Mouse (Mus musculus) cortical plate, adult 2 months (tissue): Measurements from ENCODE around the gene Ugt1a6a. TPM values are rescaled to one million over a fixed set of nuclear protein-coding genes. Genes with fewer than 3 reads are reported as not detected.

ENCODE experiments used
- H3K27ac ChIP-seq: fragments of 200-500 bp; 2 replicates; pipeline ENCODE4 v1.5.1; 2012; ENCODE audit warnings: low read length, control low read depth, inconsistent platforms; ENCODE audit not compliant: insufficient read depth
- H3K4me1 ChIP-seq: fragments of 200-500 bp; 2 replicates; pipeline ENCODE4 v1.6.1; 2011; ENCODE audit warnings: low read length; ENCODE audit not compliant: control insufficient read depth, insufficient read depth
- H3K4me3 ChIP-seq: fragments of 200-500 bp; 2 replicates; pipeline ENCODE4 v1.5.1; 2011; ENCODE audit warnings: mild to moderate bottlenecking, low read length, control low read depth; ENCODE audit not compliant: insufficient read depth
- CTCF ChIP-seq: fragments of 200-500 bp; IDR thresholded peaks from 2 replicates; pipeline ENCODE4 v1.5.1; 2011; ENCODE audit warnings: mild to moderate bottlenecking, control low read depth, low read length; ENCODE audit not compliant: insufficient read depth; ENCODE audit errors: extremely low read depth
- POLR2A ChIP-seq: fragments of 200-500 bp; IDR thresholded peaks from 2 replicates; pipeline ENCODE4 v1.6.1; 2011; ENCODE audit warnings: mild to moderate bottlenecking, low read length, control low read depth; ENCODE audit not compliant: insufficient read depth; ENCODE audit errors: extremely low read depth
- polyA plus RNA-seq: library from polyadenylated mRNA; depleted of rRNA; stranded (reverse); fragments of >200 nt; gene quantifications from 2 replicates; pipeline ENCODE4 v1.2.3, GENCODE M21; 2012

Gene Ugt1a6a
- polyA plus RNA-seq, 1 experiment, result 3.5 TPM

DNA sequence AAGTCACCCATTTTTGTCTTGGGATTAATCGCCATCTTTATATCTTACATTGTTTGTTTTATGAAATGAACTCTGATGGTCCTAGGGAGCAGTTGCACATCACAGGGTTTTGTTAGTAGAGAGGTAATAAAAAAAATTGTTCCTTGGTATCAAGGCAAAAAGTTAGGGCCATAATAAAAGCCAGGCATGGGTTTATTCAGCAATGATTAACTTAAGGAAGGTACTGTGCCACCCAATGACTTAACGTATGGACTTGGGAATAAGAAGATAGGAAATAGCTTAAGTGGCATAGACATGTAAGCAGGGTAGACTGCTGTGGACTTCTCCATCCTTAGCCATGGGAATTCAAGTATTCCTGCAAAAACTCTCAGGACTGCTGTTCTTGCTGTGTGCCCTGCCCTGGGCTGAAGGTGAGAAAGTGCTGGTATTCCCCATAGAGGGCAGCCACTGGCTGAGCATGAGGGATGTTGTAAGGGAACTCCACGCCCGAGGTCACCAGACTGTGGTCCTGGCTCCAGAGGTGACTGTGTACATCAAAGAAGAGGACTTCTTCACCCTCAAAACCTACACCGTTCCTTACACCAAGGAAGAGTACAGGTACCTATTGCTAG is 51.8 kb downstream of the Ugt1a6a start:
- Histone ChIP-seq H3K27ac (no peak overlapping the region), H3K4me1 (no peaks in the 10 kb centered on the region), H3K4me3 (no peak overlapping the region)
- TF ChIP-seq CTCF (no peak), POLR2A (no peak)

DNA sequence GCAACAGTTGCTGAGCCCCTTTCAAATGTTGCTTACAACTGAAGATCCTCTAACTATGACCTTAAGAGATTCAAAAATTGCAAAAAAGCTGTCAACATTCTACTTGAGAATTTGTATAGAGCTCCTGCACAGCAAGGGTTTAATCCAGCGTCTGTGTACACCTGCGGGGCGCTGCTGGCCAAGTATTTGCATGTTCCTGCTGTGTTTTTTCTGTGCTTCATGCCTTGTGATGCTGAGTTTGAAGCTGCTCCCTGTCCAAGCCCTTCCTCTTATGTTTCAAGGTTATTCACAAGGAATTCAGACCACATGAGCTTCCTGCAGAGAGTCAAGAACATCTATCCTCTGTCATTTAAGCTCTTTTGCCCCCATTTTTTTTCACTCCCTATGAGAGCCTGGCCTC is 57.5 kb downstream of the Ugt1a6a start:
- Histone ChIP-seq H3K4me3 (no peak overlapping the region), H3K4me1 (no peaks in the 10 kb centered on the region), H3K27ac (no peak overlapping the region)
- TF ChIP-seq POLR2A, result no peak
- no peak for TF ChIP-seq CTCF

DNA sequence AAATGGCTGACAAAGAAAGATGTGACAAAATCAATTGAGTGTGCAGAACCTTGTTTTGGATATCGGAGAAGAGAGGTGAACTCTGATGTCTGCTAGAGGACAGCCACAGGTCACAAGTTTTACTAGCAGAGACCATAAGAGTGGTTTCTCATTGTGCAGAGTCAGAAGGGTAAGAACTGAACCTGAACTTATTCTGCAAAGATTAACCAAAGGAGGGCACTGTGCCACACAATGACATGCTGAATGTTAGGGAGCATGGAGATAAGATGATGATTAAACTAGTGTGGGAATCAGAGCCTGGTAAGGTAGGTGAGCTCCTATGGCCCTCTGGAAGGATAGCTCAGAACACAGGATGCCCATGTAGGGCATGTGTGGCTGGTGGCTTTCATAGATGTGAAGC is 61.1 kb downstream of the Ugt1a6a start:
- no peaks in the 10 kb centered on the region for H3K4me1 ChIP-seq
- no peak overlapping the region for H3K4me3 ChIP-seq
- TF ChIP-seq CTCF (no peak), POLR2A (no peak)
- H3K27ac ChIP-seq, result no peak overlapping the region

DNA sequence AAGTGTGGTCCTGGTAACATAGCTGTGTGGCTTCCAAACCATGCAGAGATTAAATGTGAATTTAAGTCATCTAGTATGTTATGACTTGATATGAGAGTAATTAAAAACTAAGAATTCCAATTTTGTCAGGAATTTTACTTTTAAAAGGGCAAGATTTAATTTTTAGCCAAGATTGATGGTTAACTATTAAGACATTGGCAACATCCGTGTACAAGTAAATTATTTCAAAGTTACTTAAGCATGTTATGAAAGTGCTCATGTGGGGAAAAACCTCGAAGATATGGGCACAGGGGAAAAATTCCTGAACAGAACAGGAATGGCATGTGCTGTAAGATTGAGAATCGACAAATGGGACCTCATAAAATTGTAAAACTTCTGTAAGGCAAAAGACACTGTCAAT is 62.8 kb downstream of the Ugt1a6a start:
- Histone ChIP-seq H3K27ac (no peak overlapping the region), H3K4me3 (no peak overlapping the region), H3K4me1 (no peaks in the 10 kb centered on the region)
- no peak for TF ChIP-seq POLR2A
- TF ChIP-seq CTCF, result no peak

DNA sequence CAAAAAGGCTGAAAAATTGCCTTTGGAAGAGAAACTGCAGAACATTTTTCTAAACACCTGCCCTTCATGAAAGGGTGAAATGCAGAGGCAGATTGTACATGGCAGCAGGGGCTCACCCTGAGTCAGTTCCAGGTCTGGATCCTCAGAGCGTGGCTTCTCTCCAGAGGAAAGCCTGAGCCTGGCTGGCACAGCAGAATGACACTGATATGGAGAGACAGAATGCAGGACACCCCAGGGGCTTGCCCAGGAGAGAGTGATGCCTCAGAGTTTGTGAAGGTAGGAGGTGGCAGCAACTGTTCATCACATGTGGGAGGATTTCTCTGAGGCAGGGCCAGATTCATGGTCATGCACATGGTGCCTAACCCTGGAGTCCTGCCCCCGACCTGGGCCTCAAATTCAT is 65.4 kb downstream of the Ugt1a6a start:
- H3K4me3 ChIP-seq, result no peak overlapping the region
- TF ChIP-seq POLR2A (no peak), CTCF (no peak)
- H3K4me1 ChIP-seq, result no peaks in the 10 kb centered on the region
- no peak overlapping the region for H3K27ac ChIP-seq

DNA sequence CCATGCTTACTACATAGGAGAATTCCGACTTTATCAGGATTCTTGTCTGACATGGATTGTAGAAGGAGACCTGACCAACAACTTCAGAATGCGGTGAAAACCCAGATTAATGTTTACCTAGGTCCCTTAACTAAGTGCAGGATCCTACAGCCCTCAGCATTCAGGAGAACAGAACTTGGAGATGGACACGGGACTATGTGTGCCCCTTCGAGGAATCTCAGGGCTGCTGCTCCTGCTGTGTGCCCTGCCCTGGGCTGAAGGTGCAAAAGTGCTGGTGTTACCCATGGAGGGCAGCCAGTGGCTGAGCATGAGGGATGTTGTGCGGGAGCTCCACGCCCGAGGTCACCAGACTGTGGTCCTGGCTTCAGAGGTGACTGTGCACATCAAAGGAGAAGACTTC is 65.8 kb downstream of the Ugt1a6a start, which contains the start of gene Ugt1a2:
TSS of gene Ugt1a2 (plus strand) at position 146 of the 400 bp plus-strand sequence.
- no peaks in the 10 kb centered on the region for H3K4me1 ChIP-seq
- no peak within 1 kb of the TSS for H3K27ac ChIP-seq
- H3K4me3 ChIP-seq, result no peak within 1 kb of the TSS
- TF ChIP-seq POLR2A, result no peak
- no peak for TF ChIP-seq CTCF

DNA sequence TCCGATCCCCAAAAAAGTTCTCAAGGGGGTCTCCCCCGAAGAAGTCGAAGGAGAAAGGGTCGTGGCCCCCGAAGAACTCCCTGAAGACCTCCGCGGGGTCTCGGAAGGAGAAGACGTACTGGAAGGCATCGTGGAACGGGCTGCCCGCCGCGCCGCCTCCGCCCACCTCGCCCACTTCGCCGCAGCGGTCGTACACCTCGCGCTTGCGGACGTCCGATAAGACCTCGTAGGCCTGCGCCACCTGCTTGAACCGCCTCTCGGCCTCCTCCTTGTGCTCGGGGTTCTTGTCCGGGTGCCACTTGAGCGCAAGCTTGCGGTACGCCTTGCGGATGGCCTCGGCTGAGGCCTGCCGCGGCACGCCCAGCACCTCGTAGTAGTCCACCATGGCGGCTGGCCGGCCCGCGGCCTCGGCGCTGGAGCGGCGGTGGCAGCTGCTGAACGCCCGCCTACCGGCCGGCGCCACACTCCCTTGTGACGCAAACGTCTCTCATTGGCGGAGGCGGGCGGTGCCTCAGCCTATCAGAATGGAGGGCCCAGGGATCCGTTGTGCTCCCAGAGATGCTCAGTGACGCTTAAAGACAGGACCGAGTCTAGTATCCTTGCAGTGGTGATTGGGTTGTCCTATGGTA is 70.8 kb downstream of the Ugt1a6a start, which contains the start of gene Dnajb3:
TSS of gene Dnajb3 (minus strand) at position 489 of the 629 bp plus-strand sequence.
- Histone ChIP-seq H3K4me3 (peak within 1 kb of the TSS; percentile 59), H3K4me1 (no peaks in the 10 kb centered on the region), H3K27ac (no peak within 1 kb of the TSS)
- TF ChIP-seq POLR2A (no peak), CTCF (no peak)

DNA sequence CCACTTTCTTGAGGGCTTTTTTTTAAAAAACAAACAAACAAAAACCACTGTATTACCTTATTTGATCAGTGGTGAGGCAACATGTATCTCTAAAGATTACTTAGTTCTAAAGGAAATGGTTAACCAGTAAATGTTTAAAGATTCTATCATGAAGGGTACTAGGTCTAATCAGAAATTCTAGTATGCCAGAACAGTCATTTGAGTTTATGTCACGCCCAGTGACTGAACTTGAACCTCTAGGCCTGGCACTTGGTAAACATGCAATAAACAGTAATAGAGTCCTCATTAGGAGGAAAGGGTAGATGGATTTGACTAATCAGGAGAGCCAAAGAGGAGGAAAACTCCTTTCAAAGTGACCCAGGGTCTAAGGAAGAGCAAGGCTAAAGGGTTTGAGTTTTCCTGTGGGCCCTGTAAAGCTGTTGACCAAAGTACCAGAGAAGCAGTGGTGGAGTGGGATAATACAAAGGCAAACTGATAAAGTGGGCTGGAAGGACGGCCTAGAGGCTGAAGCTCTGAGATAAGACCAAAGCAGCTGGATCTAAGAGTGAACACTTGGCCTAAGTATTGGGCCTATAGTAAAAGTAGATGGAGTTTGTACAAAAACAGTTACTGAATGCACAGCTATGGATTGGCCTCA is 72.4 kb downstream of the Ugt1a6a start:
- no peak for TF ChIP-seq CTCF
- TF ChIP-seq POLR2A, result no peak
- no peak overlapping the region for H3K27ac ChIP-seq
- H3K4me3 ChIP-seq, result no peak overlapping the region
- no peaks in the 10 kb centered on the region for H3K4me1 ChIP-seq

DNA sequence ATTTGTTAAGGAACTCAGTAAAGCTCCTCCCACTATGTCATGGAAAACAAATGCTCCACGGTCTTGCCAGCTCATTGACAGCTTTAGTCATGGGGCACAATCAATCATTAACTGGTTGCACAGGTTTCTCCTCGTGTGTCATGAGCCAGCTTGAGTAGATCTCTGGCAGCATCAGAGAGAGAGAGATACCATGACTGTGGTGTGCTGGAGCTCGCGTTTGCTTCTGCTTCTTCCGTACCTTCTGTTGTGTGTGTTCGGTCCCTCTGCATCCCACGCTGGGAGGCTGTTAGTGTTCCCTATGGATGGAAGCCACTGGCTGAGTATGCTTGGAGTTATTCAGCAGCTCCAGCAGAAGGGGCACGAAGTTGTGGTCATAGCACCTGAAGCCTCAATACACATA is 77.2 kb downstream of the Ugt1a6a start, which contains the start of gene Ugt1a1:
TSS of gene Ugt1a1 (plus strand) at position 148 of the 400 bp plus-strand sequence.
- H3K27ac ChIP-seq, result no peak within 1 kb of the TSS
- no peaks in the 10 kb centered on the region for H3K4me1 ChIP-seq
- TF ChIP-seq CTCF, result no peak
- TF ChIP-seq POLR2A, result no peak
- H3K4me3 ChIP-seq, result no peak within 1 kb of the TSS
